Mouse (Mus musculus) large intestine, adult 2 months (tissue): ENCODE results near the gene Dctn3. TPM values are rescaled to one million over a fixed set of nuclear protein-coding genes. Genes with fewer than 3 reads are reported as not detected.

Experiments
- DNase-seq: peaks from one replicate; pipeline ENCODE4 v3.0.0-alpha.2; 2012; ENCODE audit warnings: low read depth, low spot score
- WGBS: fragments of 180-500 bp; shearing (Covaris S2); methylation state at CpG from one replicate; pipeline ENCODE4 v1.1.7; 2018; 5-methylcytosine and 5-hydroxymethylcytosine counted together
- polyA plus RNA-seq: library from polyadenylated mRNA; depleted of rRNA; stranded (reverse); fragments of >200 nt; gene quantifications from 2 replicates; pipeline ENCODE4 v1.2.3, GENCODE M21; 2012; rRNA removed

Gene Dctn3
- polyA plus RNA-seq, 1 experiment = 59.3 TPM

- no peak for DNase-seq
- 52% methylated on average over 4 of the region's 4 CpGs for WGBS
Observed at GRCm38 (mm10) chr4:41681176-41681575, 41.8 kb downstream of the Dctn3 start.

DNA sequence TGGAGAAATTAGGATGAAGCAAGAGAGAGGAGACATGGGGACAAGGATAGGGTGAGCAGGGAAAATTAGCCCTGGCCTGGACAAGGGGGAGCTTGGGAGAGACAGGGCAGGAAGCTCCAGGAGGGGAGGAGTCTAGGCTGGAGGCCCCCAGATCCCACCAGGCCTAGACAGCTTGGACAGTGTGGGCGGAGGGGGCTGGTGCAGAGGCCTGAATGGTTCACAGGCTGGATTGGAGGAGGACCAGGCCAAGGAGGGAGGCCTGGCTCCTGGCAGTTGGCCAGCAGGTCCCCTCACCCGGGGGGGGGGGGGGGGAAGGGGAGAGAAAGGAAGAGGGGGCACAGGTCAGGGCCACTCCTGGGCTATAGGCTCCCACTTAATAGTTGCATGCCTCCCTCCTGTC lies 43.7 kb downstream of the Dctn3 start:
- WGBS = 88% methylated on average over 1 of the region's 2 CpGs
- no peak for DNase-seq

DNA sequence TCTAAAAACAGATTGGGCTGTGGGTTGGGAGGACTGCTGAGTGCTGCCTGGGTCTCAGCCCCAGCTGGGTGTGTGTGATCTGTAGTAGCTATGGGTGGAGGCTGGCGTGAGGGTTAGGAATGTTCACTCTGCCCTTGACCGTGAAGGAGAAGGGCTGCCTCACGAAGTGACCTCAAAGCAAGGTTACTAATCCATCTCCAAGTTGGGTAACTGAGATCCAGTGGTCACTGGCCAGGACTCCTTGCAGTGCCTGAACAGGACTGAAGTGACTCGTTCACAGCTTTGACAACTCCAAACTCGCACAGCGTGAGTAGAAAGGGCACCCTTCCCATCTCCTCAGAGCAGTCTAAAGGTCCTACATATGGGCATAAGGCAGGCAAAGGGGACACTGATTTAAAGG lies 44.1 kb downstream of the Dctn3 start:
- WGBS = 60% methylated on average over 6 of the region's 6 CpGs
- DNase-seq = no peak

DNA sequence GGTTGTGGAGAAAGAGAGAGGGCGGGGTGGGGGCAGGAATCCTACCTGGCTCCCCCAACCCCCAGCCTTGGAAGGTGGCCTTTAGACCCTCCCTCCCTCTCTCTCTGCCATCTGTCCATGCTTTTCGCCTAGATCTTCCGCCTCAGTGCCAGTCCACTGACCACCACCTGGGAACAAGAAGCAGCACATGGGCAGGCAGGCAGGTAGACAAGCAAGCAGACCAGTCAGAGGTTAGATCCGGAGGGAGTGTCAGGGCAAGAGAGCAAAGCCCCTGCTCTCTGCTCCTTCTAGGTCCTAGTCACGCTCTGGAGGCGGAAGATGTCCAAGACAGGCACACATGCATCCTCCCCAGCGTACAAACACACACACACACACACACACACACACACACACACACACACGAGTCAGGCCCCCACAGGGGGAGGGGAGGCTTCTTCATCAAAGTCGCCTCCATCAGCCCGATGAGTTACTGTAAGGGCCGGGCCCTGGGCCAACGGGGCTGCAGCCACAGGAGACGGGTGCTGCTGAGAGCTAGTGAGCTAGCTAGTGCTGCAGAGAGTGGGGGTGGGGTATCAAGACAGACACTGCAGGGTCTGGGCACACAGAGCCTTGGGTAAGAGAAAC lies 45.9 kb downstream of the Dctn3 start:
- DNase-seq = no peak
- WGBS = 49% methylated on average over 13 of the region's 13 CpGs

DNA sequence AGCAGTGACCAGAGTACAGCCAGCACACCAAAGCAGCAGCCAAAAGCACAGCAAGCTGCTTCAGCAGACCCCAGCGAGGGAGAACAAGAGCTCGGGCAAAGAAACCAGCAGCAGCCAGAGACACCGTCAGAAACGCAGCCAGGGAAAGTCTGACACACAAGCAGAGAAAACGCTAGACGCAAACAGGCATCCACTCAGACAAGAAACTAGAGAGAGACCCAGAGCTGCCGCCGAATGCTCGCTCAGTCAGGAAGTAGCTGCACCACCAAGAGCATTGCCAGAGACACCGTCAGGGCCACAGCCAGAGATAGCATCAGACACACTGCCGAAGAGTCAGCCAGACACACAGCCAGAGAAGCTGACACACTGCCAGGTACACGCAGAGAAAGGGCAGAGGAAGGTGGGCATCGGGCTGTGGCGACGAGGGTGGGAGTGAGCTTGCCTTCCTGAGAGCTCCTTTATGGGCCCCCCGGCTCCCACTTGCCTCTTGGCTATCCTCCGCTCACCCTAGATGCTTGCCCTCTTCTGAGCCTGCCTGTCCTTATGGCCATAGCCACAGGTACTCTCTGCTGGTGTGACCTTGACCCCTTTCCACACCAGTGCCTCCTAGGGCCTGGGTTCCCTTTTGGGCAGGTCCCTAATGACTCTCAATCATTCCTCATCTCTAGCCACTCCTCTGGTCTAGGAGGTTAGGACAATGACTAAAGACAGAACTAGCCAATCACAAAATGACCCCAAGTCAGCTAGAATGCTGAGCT lies 46.5 kb downstream of the Dctn3 start:
- no peak for DNase-seq
- 59% methylated on average over 17 of the region's 17 CpGs for WGBS

- DNase-seq = no peak
- WGBS = 74% methylated on average over 19 of the region's 19 CpGs
Observed at GRCm38 (mm10) chr4:41673186-41673585, 49.8 kb downstream of the Dctn3 start.

DNA sequence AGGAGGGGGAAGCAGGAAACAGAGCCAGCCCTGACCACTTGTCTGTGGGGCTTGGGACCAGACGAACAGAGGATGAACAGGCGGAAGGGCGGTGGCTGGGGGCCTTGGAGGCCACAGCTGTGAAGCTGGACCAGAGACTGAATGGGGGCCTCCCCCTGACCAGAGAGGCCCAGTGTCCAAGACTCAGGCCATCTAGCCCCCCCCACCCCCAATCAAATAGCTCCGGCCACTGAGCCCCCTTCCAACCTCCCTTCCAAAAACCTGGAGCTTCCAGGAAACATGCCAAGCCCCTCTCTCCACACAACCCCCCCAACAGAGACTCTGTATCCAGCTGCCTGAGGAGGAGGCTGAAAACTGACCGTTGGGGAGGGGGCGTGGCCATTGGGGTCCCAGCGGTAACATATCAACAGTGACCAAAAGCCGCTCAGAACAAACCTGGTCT lies 50.4 kb downstream of the Dctn3 start:
- DNase-seq = no peak
- 48% methylated on average over 8 of the region's 8 CpGs for WGBS

GRCm38 (mm10) chr4:41671963-41672480 lies 50.9 kb downstream of the Dctn3 start:
- WGBS = 26% methylated on average over 8 of the region's 8 CpGs

DNA sequence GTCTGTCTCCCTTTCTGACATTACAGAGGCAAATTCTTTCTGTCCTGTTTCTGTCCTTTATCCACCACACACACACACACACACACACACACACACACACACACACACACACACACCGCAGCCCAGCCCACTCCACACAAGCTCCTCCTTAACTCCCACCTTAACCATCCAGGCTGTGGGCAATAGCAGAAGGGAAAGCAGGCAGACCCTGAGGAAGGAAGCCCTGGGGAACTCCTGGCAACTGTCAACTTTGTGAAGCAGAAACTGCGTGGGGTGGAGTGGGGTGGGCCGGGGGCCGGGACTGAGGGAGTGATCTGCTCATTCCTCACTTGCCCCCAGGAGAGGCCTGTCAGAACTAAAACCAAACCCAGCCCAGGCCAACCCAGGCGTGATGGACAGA lies 51.5 kb downstream of the Dctn3 start:
- no peak for DNase-seq
- 44% methylated on average over 5 of the region's 5 CpGs for WGBS

More at GRCm38 (mm10) chr4:41671963-41672480, 50.9 kb downstream of the Dctn3 start:
- DNase-seq = no peak

GRCm38 (mm10) chr4:41670836-41671235 lies 52.1 kb downstream of the Dctn3 start:
- DNase-seq = no peak
- 85% methylated on average over 18 of the region's 18 CpGs for whole genome bisulfite sequencing

GRCm38 (mm10) chr4:41666646-41667045 lies 56.3 kb downstream of the Dctn3 start:
- 56% methylated on average over 11 of the region's 11 CpGs for WGBS
- no peak for DNase-seq

DNA sequence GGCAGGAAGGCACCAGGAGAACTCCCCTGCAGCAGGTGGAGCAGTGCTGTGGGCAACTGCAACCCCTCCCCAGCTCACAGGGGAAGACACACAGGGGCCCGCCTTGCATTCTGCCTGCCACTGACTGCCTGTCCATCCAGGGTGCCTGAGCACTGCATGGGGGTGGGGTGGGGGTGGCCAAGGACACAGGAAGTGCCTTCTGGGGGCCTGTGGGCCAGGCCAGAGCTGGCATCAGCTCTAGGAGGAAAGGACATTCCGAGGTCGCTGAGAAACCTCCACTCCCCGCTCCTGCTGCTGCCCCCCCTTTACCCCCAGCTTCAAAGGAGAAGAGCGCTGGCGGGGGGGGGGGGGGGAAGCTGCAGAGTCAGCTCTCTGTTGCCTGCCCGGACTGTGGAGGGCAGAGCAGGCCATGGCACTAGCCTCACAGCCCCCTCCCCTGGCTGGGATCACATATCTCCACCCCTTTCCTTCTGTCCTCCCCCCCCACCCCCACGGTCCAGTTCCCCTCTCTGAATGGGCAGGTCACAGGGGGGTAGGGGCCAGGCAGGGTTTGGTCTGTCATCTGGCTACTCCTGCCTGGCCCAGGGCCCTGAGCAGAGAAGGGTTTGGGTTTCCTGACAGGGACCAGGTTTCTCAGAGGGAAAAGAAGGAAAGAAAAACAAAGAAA lies 57.8 kb downstream of the Dctn3 start:
- 14% methylated on average over 8 of the region's 8 CpGs for WGBS

More for the DNA sequence above, 57.8 kb downstream of the Dctn3 start:
- no peak for DNase-seq

Other genes with a start within 250 kb of the Dctn3 start
- gene AI464131, start 220.1 kb downstream of the Dctn3 start, polyA plus RNA-seq = 7.1 and 13.3 TPM in 2 replicates
- gene 1110017D15Rik, start 205.8 kb downstream of the Dctn3 start, polyA plus RNA-seq = 0.12 and 0.34 TPM in 2 replicates
- 6.9 and 8.6 TPM in 2 replicates for gene Fam219a, start 153.6 kb downstream of the Dctn3 start, polyA plus RNA-seq
- 2.3 and 2.5 TPM in 2 replicates for gene Dnaic1, start 153.4 kb downstream of the Dctn3 start, polyA plus RNA-seq
- 4.0 and 5.4 TPM in 2 replicates for gene Enho, start 82.8 kb downstream of the Dctn3 start, polyA plus RNA-seq
- gene Cntfr, start 26.1 kb downstream of the Dctn3 start, polyA plus RNA-seq = 1.4 TPM in 2 replicates
- 27.6 and 27.9 TPM in 2 replicates for gene Il11ra1, start 23.2 kb downstream of the Dctn3 start, polyA plus RNA-seq
- 37.7 and 41.3 TPM in 2 replicates for gene Rpp25l, start 9.6 kb downstream of the Dctn3 start, polyA plus RNA-seq
- 0.04 TPM in 1 of 2 replicates, not detected in the other for gene Arid3c, start 8.0 kb upstream of the Dctn3 start, polyA plus RNA-seq
- 71.2 and 87.4 TPM in 2 replicates for gene Galt, start 32.1 kb upstream of the Dctn3 start, polyA plus RNA-seq
- gene Sigmar1, start 33.0 kb upstream of the Dctn3 start, polyA plus RNA-seq = 76.2 and 80.9 TPM in 2 replicates
- gene Ccl27a, start 51.1 kb upstream of the Dctn3 start, polyA plus RNA-seq = 13.1 and 13.6 TPM in 2 replicates
- gene Gm21541, start 180.4 kb upstream of the Dctn3 start, polyA plus RNA-seq = 2.0 TPM in 1 of 2 replicates, not detected in the other
- gene Gm20878, start 218.4 kb upstream of the Dctn3 start, polyA plus RNA-seq = 0.22 and 0.26 TPM in 2 replicates
- not detected in 2 replicates for gene Fam205a4, start 242.9 kb upstream of the Dctn3 start, polyA plus RNA-seq